Mouse (Mus musculus) stomach, postnatal 0 days (tissue): ENCODE data around the gene Ccn1. TPM values are rescaled to one million over a fixed set of nuclear protein-coding genes. Genes with fewer than 3 reads are reported as not detected.
A peak's percentile ranks its signal among the peaks of the same experiment; 100 is the strongest.

ENCODE experiments used
- ATAC-seq: fragments of 200-750 bp; cut with Nextera tagmentation; 2 replicates; pipeline ENCODE4 v1.8.0; 2017; ENCODE audit not compliant: low FRiP score, low TSS enrichment
- DNase-seq: peaks from one replicate; pipeline ENCODE4 v3.0.0-alpha.2; 2016; ENCODE audit warnings: low spot score
- H3K27ac ChIP-seq: fragments of 300-500 bp; sonication (generic); replicated peaks from 2 replicates; pipeline ENCODE4 v1.5.1; 2014; ENCODE audit warnings: mild to moderate bottlenecking, control low read depth
- H3K27me3 ChIP-seq: fragments of 300-500 bp; sonication (generic); 2 replicates; pipeline ENCODE4 v1.6.1; 2014; ENCODE audit warnings: low read length; ENCODE audit not compliant: control insufficient read depth, insufficient read depth
- H3K36me3 ChIP-seq: fragments of 300-500 bp; sonication (generic); 2 replicates; pipeline ENCODE4 v1.6.1; 2014; ENCODE audit warnings: low read length, mixed read lengths; ENCODE audit not compliant: control insufficient read depth, insufficient read depth
- H3K4me1 ChIP-seq: fragments of 300-500 bp; sonication (generic); replicated peaks from 2 replicates; pipeline ENCODE4 v1.6.1; 2014; ENCODE audit warnings: antibody characterized with exemption; ENCODE audit not compliant: control insufficient read depth, insufficient read depth
- H3K4me2 ChIP-seq: fragments of 300-500 bp; sonication (generic); replicated peaks from 2 replicates; pipeline ENCODE4 v1.6.1; 2014; ENCODE audit warnings: low read depth, mild to moderate bottlenecking, control low read depth, moderate library complexity
- H3K4me3 ChIP-seq: fragments of 300-500 bp; sonication (generic); 2 replicates; pipeline ENCODE4 v1.5.1; 2014; ENCODE audit warnings: low read depth, low read length, control low read depth
- H3K9ac ChIP-seq: fragments of 300-500 bp; sonication (generic); 2 replicates; pipeline ENCODE4 v1.6.1; 2014; ENCODE audit warnings: mild to moderate bottlenecking, low read length, control low read depth, mixed read lengths
- H3K9me3 ChIP-seq: fragments of 300-500 bp; sonication (generic); 2 replicates; pipeline ENCODE4 v1.6.1; 2016; ENCODE audit warnings: low read length; ENCODE audit not compliant: control insufficient read depth
- CTCF ChIP-seq: IDR thresholded peaks from 2 replicates; pipeline ENCODE4 v1.5.1; 2016; ENCODE audit warnings: antibody characterized with exemption, low read depth, mild to moderate bottlenecking, moderate library complexity
- EP300 ChIP-seq: optimal IDR thresholded peaks from 2 replicates; pipeline ENCODE3; 2016; ENCODE audit warnings: antibody characterized with exemption
- WGBS: fragments of 180-500 bp; shearing (Covaris S2); extraction: QIAGEN DNeasy Blood & Tissue Kit; methylation state at CpG from one replicate; pipeline ENCODE4 v1.1.7; 2014; 5-methylcytosine and 5-hydroxymethylcytosine counted together
- polyA plus RNA-seq: library from polyadenylated mRNA; unstranded; fragments of >200 nt; fragmentation: Nextera tagmentation; extraction: Ambion mirVana; gene quantifications from 2 replicates; pipeline ENCODE4 v1.2.1, GENCODE M21; 2015

Gene Ccn1
- polyA plus RNA-seq, 1 experiment from 2014 or later: 78.5 TPM

GRCm38 (mm10) chr3:145621209-145621608 lies 28.6 kb downstream of the Ccn1 start:
- H3K36me3 ChIP-seq: no peaks in the 10 kb centered on the region
- no peaks in the 10 kb centered on the region for H3K9me3 ChIP-seq
- H3K4me3 ChIP-seq: no peak overlapping the region
- ATAC-seq (no peak), DNase-seq (no peak)
- no peaks in the 10 kb centered on the region for H3K27me3 ChIP-seq
- no peak for TF ChIP-seq EP300
- no peak for TF ChIP-seq CTCF
- H3K9ac ChIP-seq: no peak overlapping the region
- no peak overlapping the region for H3K4me2 ChIP-seq
- no peaks in the 10 kb centered on the region for H3K4me1 ChIP-seq
- H3K27ac ChIP-seq: no peak overlapping the region
- 75% methylated on average over 4 of the region's 4 CpGs for WGBS

GRCm38 (mm10) chr3:145619621-145620365 lies 30.0 kb downstream of the Ccn1 start:
- H3K9ac ChIP-seq: no peak overlapping the region
- no peaks in the 10 kb centered on the region for H3K36me3 ChIP-seq
- H3K4me2 ChIP-seq: no peak overlapping the region
- WGBS: 90% methylated on average over 16 of the region's 17 CpGs
- TF ChIP-seq EP300 (no peak), CTCF (no peak; the same call in 1 of the 2 replicates)
- H3K27ac ChIP-seq: no peak overlapping the region
- no peak overlapping the region for H3K4me3 ChIP-seq
- ATAC-seq: no peak
- no peaks in the 10 kb centered on the region for H3K4me1 ChIP-seq
- H3K27me3 ChIP-seq: no peaks in the 10 kb centered on the region
- no peaks in the 10 kb centered on the region for H3K9me3 ChIP-seq
- DNase-seq: no peak

GRCm38 (mm10) chr3:145618299-145618698 lies 31.5 kb downstream of the Ccn1 start:
- H3K4me2 ChIP-seq: no peak overlapping the region
- no peak overlapping the region for H3K27ac ChIP-seq
- H3K36me3 ChIP-seq: no peaks in the 10 kb centered on the region
- H3K27me3 ChIP-seq: no peaks in the 10 kb centered on the region
- 0 out of 2 replicates have a peak, but pooled peaks cover 2% of the 10 kb centered on the region for H3K4me1 ChIP-seq
- WGBS: 65% methylated on average over 9 of the region's 9 CpGs
- ATAC-seq: peak; percentile 91
- no peak overlapping the region for H3K9ac ChIP-seq
- TF ChIP-seq EP300 (no peak), CTCF (no peak)
- H3K4me3 ChIP-seq: no peak overlapping the region
- H3K9me3 ChIP-seq: no peaks in the 10 kb centered on the region
- DNase-seq: peak; percentile 47

GRCm38 (mm10) chr3:145614362-145615115 lies 35.2 kb downstream of the Ccn1 start:
- peak overlapping the region; percentile 41 for H3K9ac ChIP-seq
- ATAC-seq (peak; percentile 54; the same call in 1 of the 2 replicates), DNase-seq (peak; percentile 59)

GRCm38 (mm10) chr3:145613234-145613633 lies 36.5 kb downstream of the Ccn1 start:
- H3K9ac ChIP-seq: no peak overlapping the region
- H3K4me1 ChIP-seq: 0 out of 2 replicates have a peak, but pooled peaks cover 2% of the 10 kb centered on the region
- H3K9me3 ChIP-seq: no peaks in the 10 kb centered on the region
- H3K4me3 ChIP-seq: no peak overlapping the region
- 72% methylated on average over 4 of the region's 4 CpGs for WGBS
- H3K36me3 ChIP-seq: no peaks in the 10 kb centered on the region
- no peaks in the 10 kb centered on the region for H3K27me3 ChIP-seq
- TF ChIP-seq EP300 (no peak), CTCF (no peak)
- DNase-seq: no peak
- no peak for ATAC-seq
- no peak overlapping the region for H3K27ac ChIP-seq
- no peak overlapping the region for H3K4me2 ChIP-seq

More at GRCm38 (mm10) chr3:145614362-145615115, 35.2 kb downstream of the Ccn1 start:
- WGBS: 14% methylated on average over 17 of the region's 17 CpGs
- Histone ChIP-seq H3K4me1 (0 out of 2 replicates have a peak, but pooled peaks cover 2% of the 10 kb centered on the region), H3K9me3 (no peaks in the 10 kb centered on the region), H3K36me3 (no peaks in the 10 kb centered on the region), H3K4me2 (peak overlapping the region; percentile 39), H3K4me3 (0 out of 2 replicates have a peak overlapping the region, but pooled peaks have one; percentile 1), H3K27me3 (no peaks in the 10 kb centered on the region), H3K27ac (peak overlapping the region; percentile 61)
- TF ChIP-seq CTCF (no peak), EP300 (no peak)

GRCm38 (mm10) chr3:145612662-145613061 lies 37.1 kb downstream of the Ccn1 start:
- no peak overlapping the region for H3K4me3 ChIP-seq
- no peak overlapping the region for H3K4me2 ChIP-seq
- H3K27me3 ChIP-seq: no peaks in the 10 kb centered on the region
- 0 out of 2 replicates have a peak, but pooled peaks cover 2% of the 10 kb centered on the region for H3K4me1 ChIP-seq
- H3K36me3 ChIP-seq: no peaks in the 10 kb centered on the region
- no peaks in the 10 kb centered on the region for H3K9me3 ChIP-seq
- ATAC-seq: no peak
- DNase-seq: peak; percentile 40
- TF ChIP-seq EP300 (no peak), CTCF (peak; percentile 83)
- WGBS: 26% methylated on average over 4 of the region's 4 CpGs
- H3K9ac ChIP-seq: no peak overlapping the region
- H3K27ac ChIP-seq: no peak overlapping the region
